ENCODE assay signal across 22 mouse cellular contexts in the genomic region with DNA sequence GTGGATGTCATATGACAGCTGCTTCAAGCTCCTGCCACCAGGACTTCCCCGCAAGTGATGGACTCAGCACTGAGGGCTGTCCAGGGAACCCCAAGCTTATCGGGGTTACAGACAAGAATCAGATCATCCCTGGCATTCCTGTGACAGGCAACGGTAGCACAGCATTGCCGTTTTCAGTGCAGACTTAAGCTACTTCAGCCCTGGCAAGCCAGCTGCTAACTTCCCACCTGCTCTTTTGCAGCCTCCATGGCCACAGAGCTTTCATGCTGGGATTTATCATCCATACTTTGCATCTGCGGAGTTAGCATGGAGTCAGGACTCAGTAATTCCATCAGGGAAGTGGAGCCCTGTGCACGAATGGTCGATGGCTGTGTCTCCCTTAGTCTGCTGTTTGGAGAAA. TPM values are rescaled to one million over a fixed set of nuclear protein-coding genes. Genes with fewer than 3 reads are reported as not detected.
A peak's percentile ranks its signal among the peaks of the same experiment; 100 is the strongest.
DNase-seq lines count a peak whose midpoint lies in the region; ATAC-seq and TF ChIP-seq lines count a peak whose summit lies in the region.
"Had no signal": no experiment of that assay in that cellular context is flagged by ENCODE, and none has a peak within 500 bp of the region (broad histone marks: within the 10 kb centered on the region; RNA-seq: fewer than 3 reads in every experiment).

No protein-coding gene starts in this region.

- no peaks in the 10 kb centered on the region for H3K79me2 ChIP-seq in myocyte (ENCODE audit: control insufficient read depth, insufficient read depth)

- no peak overlapping the region for H3K27ac ChIP-seq in midbrain, embryonic 15.5 days
- H3K27ac ChIP-seq in midbrain, embryonic 10.5 days (replicated peaks), result no peak overlapping the region
- H3K27ac ChIP-seq in neural tube, embryonic 15.5 days (replicated peaks), result 0 out of 2 replicates have a peak overlapping the region, but pooled peaks have one; percentile 3

- WGBS in midbrain, embryonic 15.5 days, result 89% methylated on average over 7 of the region's 7 CpGs
- 89% methylated on average over 7 of the region's 7 CpGs for WGBS in midbrain, embryonic 10.5 days
- WGBS in neural tube, embryonic 15.5 days, result 81% methylated on average over 7 of the region's 7 CpGs

- H3K9me3 ChIP-seq in megakaryocyte, embryonic 14.5 days, result no peaks in the 10 kb centered on the region
- no peaks in the 10 kb centered on the region for H3K9me3 ChIP-seq in midbrain, embryonic 15.5 days
- no peaks in the 10 kb centered on the region for H3K9me3 ChIP-seq in midbrain, embryonic 10.5 days (replicated peaks)
- no peaks in the 10 kb centered on the region for H3K9me3 ChIP-seq in neural tube, embryonic 15.5 days (replicated peaks)
- H3K9me3 ChIP-seq: G1E had no signal

- TF ChIP-seq POLR2A in myocyte (IDR thresholded peaks at IDR 0.05; ENCODE audit: insufficient read length, low read depth), result no peak

- no peak for ATAC-seq in megakaryocyte, adult 5-6 weeks (ENCODE audit: poor library complexity, severe bottlenecking)
- ATAC-seq in midbrain, embryonic 15.5 days (replicated peaks), result 0 out of 2 replicates have a peak, but pooled peaks have one; percentile 21
- ATAC-seq in neural tube, embryonic 15.5 days (ENCODE audit: low FRiP score), result no peak
- no peak for ATAC-seq in megakaryocyte-erythroid progenitor cell, adult 5-6 weeks (replicated peaks; ENCODE audit: low FRiP score, low TSS enrichment, poor library complexity, severe bottlenecking)
- ATAC-seq: activated CD4-positive, CD25-positive, alpha-beta regulatory T cell, adult 4 months; CD4-positive, CD25-positive, alpha-beta regulatory T cell, adult 4 months; Patski had no signal

- H3K4me1 ChIP-seq in megakaryocyte, embryonic 14.5 days, result peaks cover 91% of the 10 kb centered on the region
- peaks cover 5% of the 10 kb centered on the region; the same call in 1 of the 2 replicates for H3K4me1 ChIP-seq in midbrain, embryonic 15.5 days
- peaks cover 4% of the 10 kb centered on the region for H3K4me1 ChIP-seq in midbrain, embryonic 10.5 days
- H3K4me1 ChIP-seq in neural tube, embryonic 15.5 days, result peaks cover 13% of the 10 kb centered on the region

- H3K36me3 ChIP-seq in megakaryocyte, embryonic 14.5 days (replicated peaks; ENCODE audit: low read length), result peaks cover 93% of the 10 kb centered on the region
- no peaks in the 10 kb centered on the region for H3K36me3 ChIP-seq in midbrain, embryonic 15.5 days (replicated peaks)
- no peaks in the 10 kb centered on the region for H3K36me3 ChIP-seq in midbrain, embryonic 10.5 days
- H3K36me3 ChIP-seq in neural tube, embryonic 15.5 days, result no peaks in the 10 kb centered on the region
- H3K36me3 ChIP-seq in myocyte (ENCODE audit: control insufficient read depth, insufficient read depth), result no peaks in the 10 kb centered on the region
- H3K36me3 ChIP-seq: G1E had no signal

- no peaks in the 10 kb centered on the region for H3K27me3 ChIP-seq in megakaryocyte, embryonic 14.5 days (replicated peaks)
- no peaks in the 10 kb centered on the region for H3K27me3 ChIP-seq in midbrain, embryonic 15.5 days (replicated peaks)
- no peaks in the 10 kb centered on the region for H3K27me3 ChIP-seq in midbrain, embryonic 10.5 days (ENCODE audit: low read depth, poor library complexity, severe bottlenecking)
- no peaks in the 10 kb centered on the region for H3K27me3 ChIP-seq in neural tube, embryonic 15.5 days (replicated peaks)
- H3K27me3 ChIP-seq in myocyte (ENCODE audit: control insufficient read depth, insufficient read depth, insufficient read length), result no peaks in the 10 kb centered on the region
- H3K27me3 ChIP-seq: CH12.LX, Patski had no signal

- H3ac ChIP-seq in myocyte (ENCODE audit: control insufficient read depth, insufficient read length), result no peak overlapping the region

- H3K4me2 ChIP-seq in midbrain, embryonic 15.5 days, result no peak overlapping the region
- no peak overlapping the region for H3K4me2 ChIP-seq in neural tube, embryonic 15.5 days
- H3K4me2 ChIP-seq in myocyte (ENCODE audit: low read depth), result no peak overlapping the region

- DNase-seq in midbrain, embryonic 10.5 days (ENCODE audit: low spot score), result no peak
- no peak for DNase-seq in neural tube, embryonic 10.5 days (ENCODE audit: extremely low spot score, low spot score)
- DNase-seq: adrenal gland, adult 2 months; adrenal gland, adult 8-10 months; adrenal gland, postnatal 10 days; adrenal gland, postnatal 14 days; adrenal gland, postnatal 25 days; adrenal gland, postnatal 36 days; B cell, adult 2 months; cerebellum, adult 11 months; cerebellum, adult 11-12 months had no signal

- H3K9ac ChIP-seq in midbrain, embryonic 15.5 days, result no peak overlapping the region
- H3K9ac ChIP-seq in neural tube, embryonic 15.5 days (replicated peaks), result no peak overlapping the region

- peak overlapping the region; percentile 11 for H3K4me3 ChIP-seq in megakaryocyte, embryonic 14.5 days (replicated peaks)
- H3K4me3 ChIP-seq in midbrain, embryonic 15.5 days, result no peak overlapping the region
- no peak overlapping the region for H3K4me3 ChIP-seq in midbrain, embryonic 10.5 days
- H3K4me3 ChIP-seq in neural tube, embryonic 15.5 days (replicated peaks), result no peak overlapping the region
- H3K4me3 ChIP-seq in myocyte, result no peak overlapping the region

TF ChIP-seq in myocyte, 11 proteins besides CTCF, POLR2A, EP300 and RAD21:
- TF ChIP-seq CEBPB (IDR thresholded peaks at IDR 0.05; ENCODE audit: insufficient read depth, poor library complexity, severe bottlenecking) (no peak), MYOG (IDR thresholded peaks at IDR 0.05; ENCODE audit: control insufficient read depth in 1 of 3, insufficient read depth in 1 of 3, insufficient read length in 2 of 3, low read depth in 2 of 3) (peak in 1 of 3 experiments; percentile 57), E2F4 (IDR thresholded peaks at IDR 0.05; ENCODE audit: insufficient read depth) (no peak), POLR2AphosphoS2 (IDR thresholded peaks at IDR 0.05; ENCODE audit: insufficient read length, low read depth) (no peak), TCF3 (IDR thresholded peaks at IDR 0.05; ENCODE audit: insufficient read length, low read depth) (no peak), REST (IDR thresholded peaks at IDR 0.05; ENCODE audit: insufficient read depth, insufficient read length) (no peak), MAX (IDR thresholded peaks at IDR 0.05; ENCODE audit: low read depth) (no peak), SRF (IDR thresholded peaks at IDR 0.05; ENCODE audit: control insufficient read depth, insufficient read length, low read depth) (no peak), USF1 (IDR thresholded peaks at IDR 0.05; ENCODE audit: low read depth) (no peak), MYOD1 (IDR thresholded peaks at IDR 0.05; ENCODE audit: control insufficient read depth in 1 of 3, insufficient read length in 2 of 3, low read depth in 2 of 3) (peak in 2 of 3 experiments; percentile 20 to 56), TCF12 (IDR thresholded peaks at IDR 0.05; ENCODE audit: insufficient read depth, poor library complexity, severe bottlenecking) (no peak)

RNA-seq across cellular contexts. Expression of a gene that starts 26.5 kb away (rescaled TPM):
- 11.9 and 45.6 TPM in 2 replicates for polyA plus RNA-seq in megakaryocyte, embryonic 14.5 days (2012; ENCODE audit: insufficient read depth, low replicate concordance)
- 3.8 and 7.4 TPM in 2 replicates for total RNA-seq in megakaryocyte, adult 5-6 weeks (2015)
- 6.2 and 9.0 TPM in 2 replicates for total RNA-seq in megakaryocyte, adult 5-6 weeks (2017)
- 0.95 and 1.3 TPM in 2 replicates for polyA plus RNA-seq in midbrain, embryonic 15.5 days (2015; fragmentation: Nextera tagmentation; extraction: Ambion mirVana)
- 0.73 and 1.1 TPM in 2 replicates for polyA plus RNA-seq in midbrain, embryonic 10.5 days (2016; fragmentation: Nextera tagmentation; extraction: Ambion mirVana)
- 1.1 and 1.2 TPM in 2 replicates for polyA plus RNA-seq in neural tube, embryonic 15.5 days (2015; fragmentation: Nextera tagmentation; extraction: Ambion mirVana)
- 1.3 TPM for polyA plus RNA-seq in myocyte (2012; fragmentation: generic; extraction: Trizol)
- total RNA-seq in megakaryocyte-erythroid progenitor cell, adult 5-6 weeks (2014; fragmentation: Nextera tagmentation), result 0.83 and 1.5 TPM in 2 replicates
- total RNA-seq in megakaryocyte-erythroid progenitor cell, adult 5-6 weeks (2017), result 0.47 TPM in 1 of 2 replicates, not detected in the other
- polyA plus RNA-seq: G1E had no signal
